Mouse (Mus musculus): Measurements from ENCODE around the gene Mast1. TPM values are rescaled to one million over a fixed set of nuclear protein-coding genes. Genes with fewer than 3 reads are reported as not detected.

Gene Mast1
- total and polyA plus RNA-seq, 3 experiments, result 0.21 to 0.34 TPM; not detected in 1

DNA sequence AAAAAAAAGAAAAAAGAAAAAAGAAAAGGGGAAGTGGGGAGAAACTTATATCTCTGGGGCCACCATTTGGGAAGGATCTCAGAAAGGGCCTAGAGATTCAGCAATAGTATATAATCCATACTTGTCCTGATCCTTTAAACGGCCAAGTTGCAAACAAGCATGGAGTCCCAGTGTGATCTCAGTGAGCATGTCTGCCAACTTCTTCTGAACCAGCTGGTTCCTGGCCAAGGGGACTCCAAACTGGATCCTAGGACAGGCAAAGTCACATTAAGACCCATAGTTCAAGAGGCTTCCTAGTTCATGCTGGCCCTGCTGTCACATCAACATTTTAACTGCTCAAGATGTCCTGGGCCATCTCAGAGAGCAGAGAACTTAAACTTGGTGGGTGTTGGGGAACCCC lies 48.0 kb downstream of the Mast1 start:
- TF ChIP-seq CHD1 (IDR thresholded peaks at IDR 0.05; ENCODE audit: low read depth, low read length), result no peak
- TF ChIP-seq RCOR1 (conservative IDR thresholded peaks at IDR 0.05; ENCODE audit: low read depth, low read length), result no peak
- TF ChIP-seq ZC3H11A (IDR thresholded peaks at IDR 0.05; ENCODE audit: low read depth, low read length), result no peak
- TF ChIP-seq CTCF (conservative IDR thresholded peaks at IDR 0.05 in 1 of 2, IDR thresholded peaks at IDR 0.05 in 1 of 2; ENCODE audit: low read depth in 2 of 2, low read length in 2 of 2), result no peak
- Histone ChIP-seq H3K36me3 (replicated peaks in 1 of 2; ENCODE audit: control insufficient read depth in 1 of 2, insufficient read depth in 1 of 2, low read length in 1 of 2) (peaks cover 16 to 62% of the 10 kb centered on the region in 2 experiments), H3K27me3 (replicated peaks) (no peaks in the 10 kb centered on the region), H3K4me1 (ENCODE audit: control insufficient read depth in 1 of 2, insufficient read depth in 2 of 2) (peaks cover 7 to 17% of the 10 kb centered on the region in 2 experiments; a peak in 3 of 4 replicates), H3K9me3 (replicated peaks; ENCODE audit: low read length) (no peaks in the 10 kb centered on the region), H3K4me2 (ENCODE audit: insufficient read depth, low read depth, poor library complexity, severe bottlenecking) (no peak overlapping the region), H3K27ac (ENCODE audit: insufficient read depth, low read depth) (no peak overlapping the region), H3K9ac (ENCODE audit: insufficient read depth, low read depth) (no peak overlapping the region), H3K4me3 (replicated peaks in 1 of 3; ENCODE audit: low read depth in 2 of 3, low read length in 2 of 3, poor library complexity in 1 of 3) (no peak overlapping the region), H3K79me2 (replicated peaks; ENCODE audit: control insufficient read depth, extremely low read depth, insufficient read depth, poor library complexity, severe bottlenecking) (no peaks in the 10 kb centered on the region)
- in situ Hi-C loops (cut with MboI; ENCODE audit: low pct_ligation_motif_present, low pct_unique_long_range_greater_than_20kb, low sequenced_read_pairs) (loop anchor here (5.0 kb wide), 1 partner anchor 42 kb away; the partner anchor contains the start of gene Calr), dilution Hi-C loops (cut with MboI; ENCODE audit: extremely low pct_ligation_motif_present, extremely low pct_unique_long_range_greater_than_20kb, low sequenced_read_pairs) (no loop called here)
- DNase-seq (ENCODE audit: extremely low read depth), result no peak

DNA sequence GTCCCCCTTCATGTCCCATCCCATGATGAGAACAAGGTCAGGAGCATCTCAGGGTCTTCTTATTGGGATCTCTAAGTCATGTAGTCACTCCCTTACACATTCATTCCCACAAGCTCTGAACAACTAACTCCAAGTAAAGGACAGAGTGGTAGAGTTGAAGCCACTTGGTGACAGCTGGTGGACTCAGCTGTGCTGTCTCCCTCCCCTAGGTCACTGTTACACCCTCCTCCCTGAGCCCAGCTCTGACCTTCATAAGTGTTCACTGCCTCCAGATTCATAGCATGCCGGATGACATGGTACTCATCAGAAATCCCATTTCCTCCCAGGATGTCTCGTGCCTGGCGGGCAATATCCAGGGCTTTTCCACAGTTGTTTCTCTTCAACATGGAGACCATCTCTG lies 48.9 kb downstream of the Mast1 start:
- Histone ChIP-seq H3K27me3 (replicated peaks) (no peaks in the 10 kb centered on the region), H3K4me1 (ENCODE audit: control insufficient read depth in 1 of 2, insufficient read depth in 2 of 2) (peaks cover 7 to 14% of the 10 kb centered on the region in 2 experiments; a peak in 3 of 4 replicates)

DNA sequence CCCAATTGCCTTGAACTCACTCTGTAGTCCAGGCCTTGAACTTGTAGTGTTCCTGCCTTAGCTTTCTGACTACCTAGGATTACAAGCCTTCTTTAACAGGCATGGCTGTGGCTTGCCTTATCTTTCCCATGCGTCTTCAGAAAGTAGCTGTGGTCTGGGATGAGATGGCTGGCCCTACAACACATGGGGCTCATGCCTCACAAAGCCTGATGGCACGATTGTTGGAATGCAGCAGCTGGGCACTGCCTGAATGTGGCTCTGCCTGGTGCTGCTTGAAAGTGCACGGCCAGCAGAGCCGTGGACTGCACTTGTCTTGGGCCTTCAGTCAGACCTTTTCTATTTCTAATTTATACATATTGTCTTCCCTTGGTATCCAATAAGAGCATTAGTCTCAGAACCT lies 52.4 kb downstream of the Mast1 start:
- Histone ChIP-seq H3K9ac (ENCODE audit: insufficient read depth, low read depth) (no peak overlapping the region), H3K4me3 (replicated peaks in 1 of 3; ENCODE audit: low read depth in 2 of 3, low read length in 2 of 3, poor library complexity in 1 of 3) (no peak overlapping the region), H3K27me3 (replicated peaks) (no peaks in the 10 kb centered on the region), H3K79me2 (replicated peaks; ENCODE audit: control insufficient read depth, extremely low read depth, insufficient read depth, poor library complexity, severe bottlenecking) (no peaks in the 10 kb centered on the region), H3K27ac (ENCODE audit: insufficient read depth, low read depth) (no peak overlapping the region), H3K4me1 (ENCODE audit: control insufficient read depth in 1 of 2, insufficient read depth in 2 of 2) (peaks cover 0 to 2% of the 10 kb centered on the region in 2 experiments; a peak in 1 of 4 replicates), H3K36me3 (replicated peaks in 1 of 2; ENCODE audit: control insufficient read depth in 1 of 2, insufficient read depth in 1 of 2, low read length in 1 of 2) (peaks cover 14 to 47% of the 10 kb centered on the region in 2 experiments), H3K4me2 (ENCODE audit: insufficient read depth, low read depth, poor library complexity, severe bottlenecking) (no peak overlapping the region), H3K9me3 (replicated peaks; ENCODE audit: low read length) (no peaks in the 10 kb centered on the region)
- in situ Hi-C loops (cut with MboI; ENCODE audit: low pct_ligation_motif_present, low pct_unique_long_range_greater_than_20kb, low sequenced_read_pairs) (loop anchor here (5.0 kb wide), 1 partner anchor 37 kb away; the partner anchor contains the start of gene Calr), dilution Hi-C loops (cut with MboI; ENCODE audit: extremely low pct_ligation_motif_present, extremely low pct_unique_long_range_greater_than_20kb, low sequenced_read_pairs) (no loop called here)
- TF ChIP-seq ZKSCAN1 (IDR thresholded peaks at IDR 0.05; ENCODE audit: borderline replicate concordance, low read depth, low read length) (no peak), MAX (IDR thresholded peaks at IDR 0.05; ENCODE audit: low read length) (no peak), CTCF (conservative IDR thresholded peaks at IDR 0.05 in 1 of 2, IDR thresholded peaks at IDR 0.05 in 1 of 2; ENCODE audit: low read depth in 2 of 2, low read length in 2 of 2) (no peak), MXI1 (IDR thresholded peaks at IDR 0.05; ENCODE audit: low read depth, low read length) (no peak), IRF4 (IDR thresholded peaks at IDR 0.05; ENCODE audit: low read depth, low read length) (no peak), MEF2A (IDR thresholded peaks at IDR 0.05; ENCODE audit: borderline replicate concordance, low read depth, low read length) (no peak), RCOR1 (conservative IDR thresholded peaks at IDR 0.05; ENCODE audit: low read depth, low read length) (no peak), ELF1 (IDR thresholded peaks at IDR 0.05; ENCODE audit: low read depth, low read length) (no peak), ETS1 (conservative IDR thresholded peaks at IDR 0.05; ENCODE audit: low read depth, low read length) (no peak), JUN (IDR thresholded peaks at IDR 0.05; ENCODE audit: insufficient read depth, low read depth, low read length) (no peak), MYC (IDR thresholded peaks at IDR 0.05; ENCODE audit: low read depth, low read length) (no peak), TBP (conservative IDR thresholded peaks at IDR 0.05; ENCODE audit: low read depth, low read length) (no peak), SIN3A (IDR thresholded peaks at IDR 0.05; ENCODE audit: low read length) (no peak), USF1 (IDR thresholded peaks at IDR 0.05; ENCODE audit: low read depth, low read length) (no peak)
- no peak for DNase-seq (ENCODE audit: extremely low read depth)

More for the DNA sequence above, 48.9 kb downstream of the Mast1 start:
- Histone ChIP-seq H3K36me3 (replicated peaks in 1 of 2; ENCODE audit: control insufficient read depth in 1 of 2, insufficient read depth in 1 of 2, low read length in 1 of 2) (peaks cover 16 to 64% of the 10 kb centered on the region in 2 experiments), H3K27ac (ENCODE audit: insufficient read depth, low read depth) (no peak overlapping the region), H3K9me3 (replicated peaks; ENCODE audit: low read length) (no peaks in the 10 kb centered on the region), H3K4me3 (replicated peaks in 1 of 3; ENCODE audit: low read depth in 2 of 3, low read length in 2 of 3, poor library complexity in 1 of 3) (no peak overlapping the region), H3K4me2 (ENCODE audit: insufficient read depth, low read depth, poor library complexity, severe bottlenecking) (no peak overlapping the region), H3K79me2 (replicated peaks; ENCODE audit: control insufficient read depth, extremely low read depth, insufficient read depth, poor library complexity, severe bottlenecking) (no peaks in the 10 kb centered on the region), H3K9ac (ENCODE audit: insufficient read depth, low read depth) (no peak overlapping the region)
- no peak for DNase-seq (ENCODE audit: extremely low read depth)
- dilution Hi-C loops (cut with MboI; ENCODE audit: extremely low pct_ligation_motif_present, extremely low pct_unique_long_range_greater_than_20kb, low sequenced_read_pairs), result no loop called here
- in situ Hi-C loops (cut with MboI; ENCODE audit: low pct_ligation_motif_present, low pct_unique_long_range_greater_than_20kb, low sequenced_read_pairs), result loop anchor here (5.0 kb wide), 1 partner anchor 41 kb away; the partner anchor contains the start of gene Calr
- TF ChIP-seq NRF1 (IDR thresholded peaks at IDR 0.05; ENCODE audit: low read depth, low read length) (no peak), USF2 (conservative IDR thresholded peaks at IDR 0.05; ENCODE audit: low read depth, low read length) (no peak), CHD2 (IDR thresholded peaks at IDR 0.05; ENCODE audit: low read length) (no peak), MXI1 (IDR thresholded peaks at IDR 0.05; ENCODE audit: low read depth, low read length) (no peak), RCOR1 (conservative IDR thresholded peaks at IDR 0.05; ENCODE audit: low read depth, low read length) (no peak)

Data from CH12.LX (cell line).